Mouse (Mus musculus): ENCODE results near the gene Nup214.

DNA sequence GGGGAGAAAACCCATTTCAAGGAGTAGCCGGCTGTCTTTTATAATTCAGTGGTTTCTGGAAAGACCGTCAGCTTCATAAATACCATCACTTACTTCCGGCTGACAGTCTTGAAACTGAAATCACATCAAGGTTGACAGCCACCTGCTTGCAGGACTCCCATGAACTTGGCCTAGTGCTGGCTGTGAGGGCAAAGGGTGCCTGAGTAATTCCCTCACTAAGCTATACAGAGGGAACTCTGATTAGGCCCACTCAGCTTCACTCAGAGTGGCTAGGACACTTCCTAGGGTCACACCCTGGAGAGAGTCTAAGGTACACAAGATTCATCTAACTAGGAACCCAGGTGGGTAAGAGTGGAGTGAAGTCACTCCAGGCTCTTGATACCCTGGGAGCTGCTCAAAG lies 106.4 kb downstream of the Nup214 start:
- no peak for TF ChIP-seq EP300 (IDR thresholded peaks at IDR 0.05; ENCODE audit: low read depth)
- no peak for TF ChIP-seq CTCF (IDR thresholded peaks at IDR 0.05; ENCODE audit: low read depth)

Measured in liver, embryonic 14.5 days (tissue).